Mouse (Mus musculus) erythroblast, embryonic 14.5 days (primary cell): Measurements from ENCODE around the gene Dsn1.

ENCODE experiments used
- GATA1 ChIP-seq: IDR thresholded peaks from 2 replicates; pipeline ENCODE4 v1.6.1; 2012; ENCODE audit warnings: low read length, inconsistent platforms, mixed read lengths
- TAL1 ChIP-seq: IDR thresholded peaks from 3 replicates; pipeline ENCODE4 v1.6.1; 2012; ENCODE audit warnings: low read length, inconsistent platforms, mixed read lengths

GRCm38 (mm10) chr2:156981291-156981690 is 25.7 kb downstream of the Dsn1 start:
- TF ChIP-seq TAL1 = no peak
- no peak for TF ChIP-seq GATA1
